Comparison of ENCODE assay signal across 8 mouse cellular contexts in the genomic region with DNA sequence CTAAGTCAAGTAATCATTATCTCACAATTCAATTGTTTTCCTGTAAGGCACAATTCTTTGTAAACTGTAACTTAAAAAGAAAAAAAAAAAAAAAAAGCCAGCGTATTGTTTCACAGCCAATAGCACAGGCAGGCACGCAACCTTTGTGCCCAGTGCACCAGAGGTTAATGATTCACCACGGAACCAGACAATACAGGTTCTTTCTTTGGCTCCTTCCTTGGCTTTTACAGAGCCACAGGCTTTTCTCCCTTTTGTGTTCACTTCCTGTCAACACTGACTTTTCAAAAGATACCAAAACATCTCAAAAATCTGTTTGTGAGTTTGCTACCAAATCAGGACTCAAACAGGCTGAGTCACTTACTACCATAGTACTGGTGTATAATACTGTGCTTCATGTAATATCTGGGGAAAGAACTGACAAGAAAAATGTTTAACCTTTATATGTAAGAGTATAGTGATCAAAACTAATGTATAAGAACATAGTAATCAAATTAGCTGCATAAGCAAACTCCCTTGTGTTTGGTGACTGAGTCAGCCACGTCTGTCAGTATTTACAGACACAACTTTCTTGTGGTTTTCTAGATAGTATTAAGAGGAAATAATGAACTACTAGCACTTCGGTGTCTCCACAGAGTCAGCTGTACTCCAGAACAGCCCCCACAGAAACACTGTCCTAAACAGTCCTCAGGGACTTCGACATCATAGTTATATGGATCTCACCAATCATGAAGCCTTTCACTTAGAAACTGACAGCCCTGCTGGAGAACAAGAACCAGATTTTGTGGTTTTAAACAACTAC. TPM values are rescaled to one million over a fixed set of nuclear protein-coding genes. Genes with fewer than 3 reads are reported as not detected.
A peak's percentile ranks its signal among the peaks of the same experiment; 100 is the strongest.
DNase-seq lines count a peak whose midpoint lies in the region; ATAC-seq and TF ChIP-seq lines count a peak whose summit lies in the region.

No protein-coding gene starts in this region.

- peak overlapping the region; percentile 10; the same call in 1 of the 2 replicates for H3K27ac ChIP-seq in lung, embryonic 14.5 days (ENCODE audit: low read depth)
- peak overlapping the region; percentile 80 for H3K27ac ChIP-seq in kidney, embryonic 14.5 days (ENCODE audit: low read depth, low read length)

- no peaks in the 10 kb centered on the region for H3K9me3 ChIP-seq in lung, embryonic 14.5 days (ENCODE audit: low read depth, low read length)
- H3K9me3 ChIP-seq in kidney, embryonic 14.5 days (ENCODE audit: control insufficient read depth, low read length): no peaks in the 10 kb centered on the region

- no peak overlapping the region for H3K9ac ChIP-seq in lung, embryonic 14.5 days
- no peak overlapping the region for H3K9ac ChIP-seq in kidney, embryonic 14.5 days (ENCODE audit: low read depth, low read length)

- H3K27me3 ChIP-seq in lung, embryonic 14.5 days (ENCODE audit: insufficient read depth, low read length): no peaks in the 10 kb centered on the region
- no peaks in the 10 kb centered on the region for H3K27me3 ChIP-seq in kidney, embryonic 14.5 days (ENCODE audit: control insufficient read depth, insufficient read depth, low read length)

- 51% methylated on average over 6 of the region's 6 CpGs for WGBS in lung, embryonic 14.5 days
- 59% methylated on average over 6 of the region's 6 CpGs for WGBS in kidney, embryonic 14.5 days

- 0 out of 2 replicates have a peak, but pooled peaks cover 3% of the 10 kb centered on the region for H3K4me1 ChIP-seq in lung, embryonic 14.5 days (ENCODE audit: insufficient read depth)
- H3K4me1 ChIP-seq in kidney, embryonic 14.5 days (ENCODE audit: control insufficient read depth, insufficient read depth, low read length): no peaks in the 10 kb centered on the region

- no peak for TF ChIP-seq CTCF in lung, embryonic 14.5 days (IDR thresholded peaks at IDR 0.05; ENCODE audit: low read depth)

- no peak overlapping the region for H3K4me2 ChIP-seq in lung, embryonic 14.5 days
- H3K4me2 ChIP-seq in kidney, embryonic 14.5 days (replicated peaks; ENCODE audit: low read depth, low read length): no peak overlapping the region

- peak; percentile 64 for DNase-seq in lung, embryonic 14.5 days
- no peak for DNase-seq in lung, adult 18-20 months
- DNase-seq in T-cell, adult 2 months (ENCODE audit: low spot score): peak; percentile 54
- DNase-seq in mesoderm, embryonic 11.5 days (ENCODE audit: low read depth, low spot score): peak; percentile 47
- no peak for DNase-seq in left cerebral cortex, postnatal 25 days (ENCODE audit: low spot score in 2 of 2)
- DNase-seq in urinary bladder, postnatal 4 days (ENCODE audit: low spot score in 2 of 2): no peak
- DNase-seq in right cerebral cortex, adult 18-20 months: no peak

- H3K36me3 ChIP-seq in lung, embryonic 14.5 days (ENCODE audit: insufficient read depth): no peaks in the 10 kb centered on the region
- H3K36me3 ChIP-seq in kidney, embryonic 14.5 days (ENCODE audit: control insufficient read depth, insufficient read depth, low read length): no peaks in the 10 kb centered on the region

- no peak overlapping the region for H3K4me3 ChIP-seq in lung, embryonic 14.5 days (ENCODE audit: low read depth, low read length)
- H3K4me3 ChIP-seq in kidney, embryonic 14.5 days (ENCODE audit: low read length): no peak overlapping the region

- intact Hi-C loops in left cerebral cortex, postnatal 25 days (cut with DNase I): no loop called here

- peak; percentile 68 for ATAC-seq in lung, embryonic 14.5 days (ENCODE audit: insufficient read depth)
- ATAC-seq in kidney, embryonic 14.5 days (ENCODE audit: low FRiP score, low TSS enrichment): peak; percentile 91; the same call in 1 of the 2 replicates

RNA-seq across cellular contexts. Expression of gene Lpar6, which starts 16.0 kb away (rescaled TPM):
- polyA plus RNA-seq in lung, embryonic 14.5 days (2014; fragmentation: Nextera tagmentation; extraction: Ambion mirVana): 13.4 and 14.2 TPM in 2 replicates
- polyA plus RNA-seq in kidney, embryonic 14.5 days (2014; fragmentation: Nextera tagmentation; extraction: Ambion mirVana): 15.5 and 15.7 TPM in 2 replicates
- 1 to 10 TPM; 1.4 to 1.6 TPM for total RNA-seq in left cerebral cortex, postnatal 25 days (2021)

Comparison
In these comparisons a context has a peak if more than half of its experiments do, and no peak if none do; other contexts are left out.
1. DNase-seq: peak in lung, embryonic 14.5 days (single experiment), T-cell, adult 2 months (single experiment) and mesoderm, embryonic 11.5 days (single experiment); none in lung, adult 18-20 months (0 of 2), left cerebral cortex, postnatal 25 days (0 of 2), urinary bladder, postnatal 4 days (0 of 2) and right cerebral cortex, adult 18-20 months (single experiment).